Mouse (Mus musculus): ENCODE measurements at regions not wholly inside any gene's neighbourhood (a gene's known extent, or its start where the extent isn't known, plus 50 kb on each side); places are given as distances from the start of the nearest gene placed in this dataset.

- DNase-seq, result no peak
Observed at GRCm38 (mm10) chr6:101580824-101581223, 203.1 kb upstream of the Pdzrn3 start.

GRCm38 (mm10) chr6:101556096-101556495 is 178.4 kb upstream of the Pdzrn3 start:
- DNase-seq, result no peak

GRCm38 (mm10) chr6:101554965-101555604 is 177.4 kb upstream of the Pdzrn3 start:
- DNase-seq, result no peak

GRCm38 (mm10) chr6:101550501-101551268 is 173.0 kb upstream of the Pdzrn3 start:
- peak; percentile 10 for DNase-seq

- DNase-seq, result no peak
Observed at GRCm38 (mm10) chr6:101537581-101537980, 159.9 kb upstream of the Pdzrn3 start.

GRCm38 (mm10) chr6:101534214-101535052 is 156.7 kb upstream of the Pdzrn3 start:
- peak; percentile 22 for DNase-seq

GRCm38 (mm10) chr6:101532436-101532835 is 154.7 kb upstream of the Pdzrn3 start:
- no peak for DNase-seq

- no peak for DNase-seq
Observed at GRCm38 (mm10) chr6:101531914-101532313, 154.2 kb upstream of the Pdzrn3 start.

GRCm38 (mm10) chr6:101525129-101525528 is 147.4 kb upstream of the Pdzrn3 start:
- no peak for DNase-seq

- DNase-seq, result no peak
Observed at GRCm38 (mm10) chr6:101521316-101521715, 143.6 kb upstream of the Pdzrn3 start.

GRCm38 (mm10) chr6:101520755-101521154 is 143.1 kb upstream of the Pdzrn3 start:
- DNase-seq, result no peak

- no peak for DNase-seq
Observed at GRCm38 (mm10) chr6:101518904-101519701, 141.4 kb upstream of the Pdzrn3 start.

- no peak for DNase-seq
Observed at GRCm38 (mm10) chr6:101517584-101517983, 139.9 kb upstream of the Pdzrn3 start.

- no peak for DNase-seq
Observed at GRCm38 (mm10) chr6:101513696-101514095, 136.0 kb upstream of the Pdzrn3 start.

GRCm38 (mm10) chr6:101502149-101502548 is 124.5 kb upstream of the Pdzrn3 start:
- no peak for DNase-seq

- DNase-seq, result no peak
Observed at GRCm38 (mm10) chr6:101501716-101502115, 124.0 kb upstream of the Pdzrn3 start.

- no peak for DNase-seq
Observed at GRCm38 (mm10) chr6:101500202-101500601, 122.5 kb upstream of the Pdzrn3 start.

- DNase-seq, result no peak
Observed at GRCm38 (mm10) chr6:101488466-101488865, 110.8 kb upstream of the Pdzrn3 start.

GRCm38 (mm10) chr6:101484526-101485287 is 107.0 kb upstream of the Pdzrn3 start:
- no peak for DNase-seq

- DNase-seq, result no peak
Observed at GRCm38 (mm10) chr6:101482635-101483465, 105.2 kb upstream of the Pdzrn3 start.

- no peak for DNase-seq
Observed at GRCm38 (mm10) chr6:101473956-101474355, 96.3 kb upstream of the Pdzrn3 start.
